8 mouse cellular contexts compared by ENCODE assay signal in the genomic region with DNA sequence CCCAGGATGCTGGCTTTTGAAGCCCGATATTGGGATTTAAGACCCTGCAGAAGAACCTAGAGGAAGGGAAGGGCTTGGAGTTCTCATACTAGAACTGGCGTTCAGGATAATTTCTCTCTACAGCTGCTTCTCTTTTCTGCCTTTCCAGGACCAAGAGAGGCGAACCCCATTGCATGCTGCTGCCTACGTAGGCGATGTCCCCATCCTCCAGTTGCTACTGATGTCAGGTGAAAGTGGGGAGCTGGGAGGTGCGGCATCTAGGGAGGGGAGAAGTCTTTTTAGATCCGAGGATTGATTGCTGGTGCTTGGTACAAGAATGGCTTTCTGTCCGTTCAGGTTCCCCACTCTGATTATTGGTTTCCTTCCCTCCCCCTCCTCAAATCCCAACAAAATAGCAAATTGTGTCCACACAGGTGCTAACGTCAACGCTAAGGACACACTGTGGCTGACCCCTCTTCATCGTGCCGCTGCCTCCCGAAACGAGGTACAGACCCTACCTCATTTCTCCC. TPM values are rescaled to one million over a fixed set of nuclear protein-coding genes. Genes with fewer than 3 reads are reported as not detected.
DNase-seq lines count a peak whose midpoint lies in the region; ATAC-seq lines count a peak whose summit lies in the region.

No protein-coding gene starts in this region.

- no peak for ATAC-seq in kidney, embryonic 16.5 days (ENCODE audit: low FRiP score, low TSS enrichment)
- no peak for ATAC-seq in hindbrain, embryonic 15.5 days (ENCODE audit: low FRiP score, low read depth)
- 0 out of 2 replicates have a peak, but pooled peaks have one; percentile 1 for ATAC-seq in midbrain, embryonic 16.5 days

- H3K27ac ChIP-seq in kidney, embryonic 16.5 days (ENCODE audit: low read length): peak overlapping the region; percentile 89
- H3K27ac ChIP-seq in embryonic facial prominence, embryonic 10.5 days (replicated peaks): peak overlapping the region; percentile 99
- H3K27ac ChIP-seq in hindbrain, embryonic 15.5 days (replicated peaks): peak overlapping the region; percentile 98
- peak overlapping the region; percentile 98 for H3K27ac ChIP-seq in midbrain, embryonic 16.5 days (ENCODE audit: low read length)

- peak overlapping the region; percentile 89 for H3K4me2 ChIP-seq in kidney, embryonic 16.5 days (replicated peaks; ENCODE audit: low read depth, low read length)
- peak overlapping the region; percentile 70 for H3K4me2 ChIP-seq in hindbrain, embryonic 15.5 days
- peak overlapping the region; percentile 84 for H3K4me2 ChIP-seq in midbrain, embryonic 16.5 days (ENCODE audit: low read length)

- H3K9me3 ChIP-seq in kidney, embryonic 16.5 days (ENCODE audit: low read length): 0 out of 2 replicates have a peak, but pooled peaks cover 5% of the 10 kb centered on the region
- no peaks in the 10 kb centered on the region for H3K9me3 ChIP-seq in embryonic facial prominence, embryonic 10.5 days
- no peaks in the 10 kb centered on the region for H3K9me3 ChIP-seq in hindbrain, embryonic 15.5 days
- no peaks in the 10 kb centered on the region for H3K9me3 ChIP-seq in midbrain, embryonic 16.5 days (replicated peaks; ENCODE audit: control insufficient read depth, low read length, poor library complexity, severe bottlenecking)

- no peaks in the 10 kb centered on the region for H3K27me3 ChIP-seq in kidney, embryonic 16.5 days (ENCODE audit: insufficient read depth, low read length)
- H3K27me3 ChIP-seq in embryonic facial prominence, embryonic 10.5 days (replicated peaks; ENCODE audit: low read depth, poor library complexity, severe bottlenecking): no peaks in the 10 kb centered on the region
- H3K27me3 ChIP-seq in hindbrain, embryonic 15.5 days: no peaks in the 10 kb centered on the region
- no peaks in the 10 kb centered on the region for H3K27me3 ChIP-seq in midbrain, embryonic 16.5 days (ENCODE audit: control insufficient read depth, insufficient read depth, low read depth, low read length)

- peak overlapping the region; percentile 100 for H3K9ac ChIP-seq in kidney, embryonic 16.5 days (replicated peaks; ENCODE audit: low read length)
- H3K9ac ChIP-seq in hindbrain, embryonic 15.5 days: peak overlapping the region; percentile 99
- peak overlapping the region; percentile 99 for H3K9ac ChIP-seq in midbrain, embryonic 16.5 days (ENCODE audit: low read depth, low read length)

- peak overlapping the region; percentile 88 for H3K4me3 ChIP-seq in kidney, embryonic 16.5 days (ENCODE audit: low read length)
- H3K4me3 ChIP-seq in embryonic facial prominence, embryonic 10.5 days: peak overlapping the region; percentile 78
- H3K4me3 ChIP-seq in hindbrain, embryonic 15.5 days: peak overlapping the region; percentile 82
- peak overlapping the region; percentile 94 for H3K4me3 ChIP-seq in midbrain, embryonic 16.5 days (ENCODE audit: low read depth, low read length)

- H3K4me1 ChIP-seq in kidney, embryonic 16.5 days (ENCODE audit: insufficient read depth, low read length): peaks cover 23% of the 10 kb centered on the region
- peaks cover 32% of the 10 kb centered on the region for H3K4me1 ChIP-seq in embryonic facial prominence, embryonic 10.5 days
- H3K4me1 ChIP-seq in hindbrain, embryonic 15.5 days (replicated peaks): peaks cover 28% of the 10 kb centered on the region
- H3K4me1 ChIP-seq in midbrain, embryonic 16.5 days (ENCODE audit: control insufficient read depth, insufficient read depth, low read length): peaks cover 22% of the 10 kb centered on the region

- H3K36me3 ChIP-seq in kidney, embryonic 16.5 days (ENCODE audit: insufficient read depth, low read length): peaks cover 35% of the 10 kb centered on the region
- H3K36me3 ChIP-seq in embryonic facial prominence, embryonic 10.5 days (replicated peaks): peaks cover 50% of the 10 kb centered on the region
- peaks cover 40% of the 10 kb centered on the region for H3K36me3 ChIP-seq in hindbrain, embryonic 15.5 days
- H3K36me3 ChIP-seq in midbrain, embryonic 16.5 days (ENCODE audit: control insufficient read depth, insufficient read depth, low read length): peaks cover 30% of the 10 kb centered on the region

- no peak for DNase-seq in kidney, adult 8-10 months
- no peak for DNase-seq in embryonic facial prominence, embryonic 10.5 days (ENCODE audit: low spot score)
- DNase-seq in natural killer cell, adult 2 months (ENCODE audit: low spot score in 2 of 2): no peak
- DNase-seq in testis, postnatal 10 days (ENCODE audit: low spot score): no peak
- no peak for DNase-seq in urinary bladder, adult 2 months (ENCODE audit: low spot score)

- WGBS in kidney, embryonic 16.5 days: 49% methylated on average over 14 of the region's 14 CpGs
- WGBS in embryonic facial prominence, embryonic 10.5 days: 57% methylated on average over 14 of the region's 14 CpGs
- 52% methylated on average over 14 of the region's 14 CpGs for WGBS in hindbrain, embryonic 15.5 days
- WGBS in midbrain, embryonic 16.5 days: 56% methylated on average over 14 of the region's 14 CpGs

RNA-seq across cellular contexts. Expression of a gene that starts 1.1 kb away (rescaled TPM):
- 11.9 and 12.8 TPM in 2 replicates for polyA plus RNA-seq in kidney, embryonic 16.5 days (2015; fragmentation: Nextera tagmentation; extraction: Ambion mirVana)
- 12.1 and 12.4 TPM in 2 replicates for polyA plus RNA-seq in embryonic facial prominence, embryonic 10.5 days (2016; fragmentation: Nextera tagmentation; extraction: Ambion mirVana)
- polyA plus RNA-seq in hindbrain, embryonic 15.5 days (2015; fragmentation: Nextera tagmentation; extraction: Ambion mirVana): 10.9 and 13.8 TPM in 2 replicates
- polyA plus RNA-seq in midbrain, embryonic 16.5 days (2015; fragmentation: Nextera tagmentation; extraction: Ambion mirVana): 9.9 and 13.6 TPM in 2 replicates
- 19.9 and 26.5 TPM in 2 replicates for polyA plus RNA-seq in urinary bladder, adult 2 months (2012; rRNA removed)

RNA-seq across cellular contexts. Expression of a gene that starts 9.2 kb away (rescaled TPM):
- 4.1 and 10.9 TPM in 2 replicates for polyA plus RNA-seq in kidney, embryonic 16.5 days (2015; fragmentation: Nextera tagmentation; extraction: Ambion mirVana)
- 9.5 and 11.1 TPM in 2 replicates for polyA plus RNA-seq in embryonic facial prominence, embryonic 10.5 days (2016; fragmentation: Nextera tagmentation; extraction: Ambion mirVana)
- polyA plus RNA-seq in hindbrain, embryonic 15.5 days (2015; fragmentation: Nextera tagmentation; extraction: Ambion mirVana): 38.7 and 41.9 TPM in 2 replicates
- polyA plus RNA-seq in midbrain, embryonic 16.5 days (2015; fragmentation: Nextera tagmentation; extraction: Ambion mirVana): 36.8 and 40.3 TPM in 2 replicates
- polyA plus RNA-seq in urinary bladder, adult 2 months (2012; rRNA removed): 63.6 and 66.9 TPM in 2 replicates

RNA-seq across cellular contexts. Expression of a gene that starts 23.0 kb away (rescaled TPM):
- polyA plus RNA-seq in kidney, embryonic 16.5 days (2015; fragmentation: Nextera tagmentation; extraction: Ambion mirVana): 69.0 and 75.1 TPM in 2 replicates
- polyA plus RNA-seq in embryonic facial prominence, embryonic 10.5 days (2016; fragmentation: Nextera tagmentation; extraction: Ambion mirVana): 0.13 and 0.36 TPM in 2 replicates
- 0.21 and 0.83 TPM in 2 replicates for polyA plus RNA-seq in hindbrain, embryonic 15.5 days (2015; fragmentation: Nextera tagmentation; extraction: Ambion mirVana)
- polyA plus RNA-seq in midbrain, embryonic 16.5 days (2015; fragmentation: Nextera tagmentation; extraction: Ambion mirVana): 0.10 TPM in 1 of 2 replicates, not detected in the other
- polyA plus RNA-seq in urinary bladder, adult 2 months (2012; rRNA removed): not detected in 2 replicates

RNA-seq across cellular contexts. Expression of a gene that starts 33.3 kb away (rescaled TPM):
- polyA plus RNA-seq in kidney, embryonic 16.5 days (2015; fragmentation: Nextera tagmentation; extraction: Ambion mirVana): 81.7 and 94.8 TPM in 2 replicates
- polyA plus RNA-seq in embryonic facial prominence, embryonic 10.5 days (2016; fragmentation: Nextera tagmentation; extraction: Ambion mirVana): 119 and 129 TPM in 2 replicates
- 137 and 141 TPM in 2 replicates for polyA plus RNA-seq in hindbrain, embryonic 15.5 days (2015; fragmentation: Nextera tagmentation; extraction: Ambion mirVana)
- polyA plus RNA-seq in midbrain, embryonic 16.5 days (2015; fragmentation: Nextera tagmentation; extraction: Ambion mirVana): 141 and 150 TPM in 2 replicates
- polyA plus RNA-seq in urinary bladder, adult 2 months (2012; rRNA removed): 47.2 and 50.1 TPM in 2 replicates

RNA-seq across cellular contexts. Expression of a gene that starts 33.5 kb away (rescaled TPM):
- polyA plus RNA-seq in kidney, embryonic 16.5 days (2015; fragmentation: Nextera tagmentation; extraction: Ambion mirVana): 52.5 and 52.6 TPM in 2 replicates
- 42.1 and 44.6 TPM in 2 replicates for polyA plus RNA-seq in embryonic facial prominence, embryonic 10.5 days (2016; fragmentation: Nextera tagmentation; extraction: Ambion mirVana)
- 91.3 and 92.4 TPM in 2 replicates for polyA plus RNA-seq in hindbrain, embryonic 15.5 days (2015; fragmentation: Nextera tagmentation; extraction: Ambion mirVana)
- 105 and 108 TPM in 2 replicates for polyA plus RNA-seq in midbrain, embryonic 16.5 days (2015; fragmentation: Nextera tagmentation; extraction: Ambion mirVana)
- 25.4 and 25.5 TPM in 2 replicates for polyA plus RNA-seq in urinary bladder, adult 2 months (2012; rRNA removed)

Comparison
In these comparisons a context has a peak if more than half of its experiments do, and no peak if none do; other contexts are left out.
1. RNA of a gene that starts 23.0 kb away (polyA plus RNA-seq): 69.0 to 75.1 TPM in kidney, embryonic 16.5 days; 0.21 to 0.83 TPM in hindbrain, embryonic 15.5 days, 0.13 to 0.36 TPM in embryonic facial prominence, embryonic 10.5 days, 0.10 TPM in midbrain, embryonic 16.5 days and not detected in urinary bladder, adult 2 months; every median in the first group is over 10 times any median in the second.
2. Peak in every context shown above with its lines, with median percentiles within 50 percentile points of each other: H3K27ac ChIP-seq, H3K4me2 ChIP-seq, H3K4me3 ChIP-seq and H3K9ac ChIP-seq.